Mouse (Mus musculus) MEL (cell line): ENCODE measurements around the gene Smc5. TPM values are rescaled to one million over a fixed set of nuclear protein-coding genes. Genes with fewer than 3 reads are reported as not detected.

ENCODE experiments used
- DNase-seq: peaks from one replicate; pipeline ENCODE4 v3.0.0; 2011; ENCODE audit warnings: low read depth, low spot score
- H3K27ac ChIP-seq: 2 replicates; pipeline ENCODE4 v1.5.1; 2012; ENCODE audit warnings: low read depth, mild to moderate bottlenecking, control low read depth, low read length, moderate library complexity; ENCODE audit not compliant: control insufficient read depth
- H3K27me3 ChIP-seq, 2 experiments: fragments of 150-350 bp in 1 of 2; sonication (generic) in 1 of 2; 2 replicates each; pipeline ENCODE4 v1.6.1; 2012; ENCODE audit warnings: low read length in 2 of 2, mild to moderate bottlenecking in 2 of 2, improper control_type of control experiment in 1 of 2, moderate library complexity in 1 of 2; ENCODE audit not compliant: insufficient read depth in 2 of 2, control insufficient read depth in 1 of 2
- H3K36me3 ChIP-seq, 2 experiments: 2 replicates each; pipeline ENCODE4 v1.6.1; 2012 to 2014; ENCODE audit warnings: low read length in 2 of 2, improper control_type of control experiment in 1 of 2, inconsistent platforms in 1 of 2, mild to moderate bottlenecking in 1 of 2; ENCODE audit not compliant: insufficient read depth in 2 of 2, control insufficient read depth in 1 of 2
- H3K4me1 ChIP-seq, 2 experiments: fragments of 150-350 bp in 1 of 2; sonication (generic) in 1 of 2; 2 replicates each; pipeline ENCODE4 v1.6.1; 2012; ENCODE audit warnings: low read length in 2 of 2, improper control_type of control experiment in 1 of 2, mild to moderate bottlenecking in 1 of 2; ENCODE audit not compliant: insufficient read depth in 2 of 2, control insufficient read depth in 1 of 2
- H3K4me3 ChIP-seq, 2 experiments: fragments of 150-350 bp in 1 of 2; sonication (generic) in 1 of 2; 2 replicates each; pipeline ENCODE4 v1.5.1; 2012; ENCODE audit warnings: low read depth in 2 of 2, low read length in 2 of 2, mild to moderate bottlenecking in 2 of 2, moderate library complexity in 2 of 2, control low read depth in 1 of 2, improper control_type of control experiment in 1 of 2; ENCODE audit not compliant: control insufficient read depth in 1 of 2, insufficient read depth in 1 of 2
- H3K79me2 ChIP-seq: 2 replicates; pipeline ENCODE4 v1.6.1; 2012; ENCODE audit warnings: mild to moderate bottlenecking, low read length, moderate library complexity; ENCODE audit not compliant: control insufficient read depth, poor library complexity, insufficient read depth
- H3K9ac ChIP-seq: 2 replicates; pipeline ENCODE4 v1.6.1; 2012; ENCODE audit warnings: low read depth, mild to moderate bottlenecking, control low read depth, low read length, moderate library complexity; ENCODE audit not compliant: control insufficient read depth, poor library complexity, severe bottlenecking
- H3K9me3 ChIP-seq: fragments of 150-350 bp; sonication (generic); replicated peaks from 2 replicates; pipeline ENCODE4 v1.6.1; 2012; ENCODE audit warnings: mild to moderate bottlenecking, low read length, improper control_type of control experiment, moderate library complexity; ENCODE audit not compliant: insufficient read depth
- CHD1 ChIP-seq: IDR thresholded peaks from 2 replicates; pipeline ENCODE4 v1.6.1; 2012; ENCODE audit warnings: low read depth, mild to moderate bottlenecking, inconsistent platforms, low read length, improper control_type of control experiment
- E2F4 ChIP-seq: IDR thresholded peaks from 2 replicates; pipeline ENCODE4 v1.6.1; 2011; ENCODE audit warnings: low read depth, low read length, improper control_type of control experiment, borderline replicate concordance
- GATA1 ChIP-seq: IDR thresholded peaks from 2 replicates; pipeline ENCODE4 v1.6.1; 2011; ENCODE audit warnings: low read depth, low read length, improper control_type of control experiment
- JUND ChIP-seq: IDR thresholded peaks from 2 replicates; pipeline ENCODE4 v1.6.1; 2011; ENCODE audit warnings: low read depth, mild to moderate bottlenecking, improper control_type of control experiment, low read length
- KAT2A ChIP-seq: conservative IDR thresholded peaks from 2 replicates; pipeline ENCODE4 v1.6.1; 2012; ENCODE audit warnings: low read depth, low read length, improper control_type of control experiment, inconsistent platforms
- MAX ChIP-seq: IDR thresholded peaks from 2 replicates; pipeline ENCODE4 v1.6.1; 2011; ENCODE audit warnings: low read length, improper control_type of control experiment
- MAZ ChIP-seq: IDR thresholded peaks from 2 replicates; pipeline ENCODE4 v1.6.1; 2012; ENCODE audit warnings: low read depth, mild to moderate bottlenecking, inconsistent platforms, low read length, improper control_type of control experiment
- MEF2A ChIP-seq: IDR thresholded peaks from 2 replicates; pipeline ENCODE4 v1.6.1; 2014; ENCODE audit warnings: low read depth, mild to moderate bottlenecking, inconsistent platforms, low read length, improper control_type of control experiment; ENCODE audit not compliant: poor library complexity, insufficient replicate concordance, severe bottlenecking; ENCODE audit errors: extremely low read depth
- MXI1 ChIP-seq: IDR thresholded peaks from 2 replicates; pipeline ENCODE4 v1.6.1; 2011; ENCODE audit warnings: mild to moderate bottlenecking, low read depth, low read length, improper control_type of control experiment
- MYC ChIP-seq: IDR thresholded peaks from 2 replicates; pipeline ENCODE4 v1.6.1; 2011; ENCODE audit warnings: low read depth, mild to moderate bottlenecking, low read length, improper control_type of control experiment, moderate library complexity
- NELFE ChIP-seq: IDR thresholded peaks from 2 replicates; pipeline ENCODE4 v1.6.1; 2011; ENCODE audit warnings: low read depth, low read length, improper control_type of control experiment
- POLR2AphosphoS2 ChIP-seq: IDR thresholded peaks from 2 replicates; pipeline ENCODE4 v1.6.1; 2011; ENCODE audit warnings: low read length, improper control_type of control experiment
- RAD21 ChIP-seq: IDR thresholded peaks from 2 replicates; pipeline ENCODE4 v1.6.1; 2011; ENCODE audit warnings: mild to moderate bottlenecking, low read depth, low read length, improper control_type of control experiment
- SIN3A ChIP-seq: IDR thresholded peaks from 2 replicates; pipeline ENCODE4 v1.6.1; 2012; ENCODE audit warnings: low read length, improper control_type of control experiment, inconsistent platforms
- TCF12 ChIP-seq: IDR thresholded peaks from 2 replicates; pipeline ENCODE4 v1.6.1; 2014; ENCODE audit warnings: low read depth, mild to moderate bottlenecking, inconsistent platforms, low read length, improper control_type of control experiment, moderate library complexity
- UBTF ChIP-seq: IDR thresholded peaks from 2 replicates; pipeline ENCODE4 v1.6.1; 2012; ENCODE audit warnings: low read depth, mild to moderate bottlenecking, inconsistent platforms, low read length, improper control_type of control experiment, moderate library complexity, borderline replicate concordance; ENCODE audit not compliant: insufficient read depth
- USF2 ChIP-seq, 2 experiments: IDR thresholded peaks; 2 replicates each; pipeline ENCODE4 v1.6.1; 2011 to 2012; ENCODE audit warnings: improper control_type of control experiment in 2 of 2, low read length in 2 of 2, borderline replicate concordance in 1 of 2, inconsistent platforms in 1 of 2, low read depth in 1 of 2, mild to moderate bottlenecking in 1 of 2; ENCODE audit not compliant: insufficient read depth in 1 of 2
- ZKSCAN1 ChIP-seq: IDR thresholded peaks from 2 replicates; pipeline ENCODE4 v1.6.1; 2012; ENCODE audit warnings: low read depth, mild to moderate bottlenecking, inconsistent platforms, low read length, improper control_type of control experiment, moderate library complexity
- ZNF384 ChIP-seq: IDR thresholded peaks from 2 replicates; pipeline ENCODE4 v1.6.1; 2012; ENCODE audit warnings: low read depth, mild to moderate bottlenecking, inconsistent platforms, low read length, improper control_type of control experiment
- polyA plus RNA-seq, 2 experiments: library from polyadenylated mRNA; stranded (reverse) in 1 of 2; unstranded in 1 of 2; fragments of >175 nt in 1 of 2; fragments of >200 nt in 1 of 2; gene quantifications; 2 replicates each; pipeline versions ENCODE4 v1.2.1 to v1.2.4; 2012; ENCODE audit warnings: low replicate concordance in 2 of 2, low read depth in 1 of 2; ENCODE audit not compliant: insufficient read length in 2 of 2, insufficient read depth in 1 of 2, missing spikeins in 1 of 2
- total RNA-seq: library from RNA; depleted of rRNA; stranded (reverse); fragments of 300-350 nt; gene quantifications from 2 replicates; pipeline ENCODE4 v1.2.3, GENCODE M21; 2012

Smc5 gene
- total and polyA plus RNA-seq, 3 experiments: 29.9 to 77.3 (median 36.8) TPM

DNA sequence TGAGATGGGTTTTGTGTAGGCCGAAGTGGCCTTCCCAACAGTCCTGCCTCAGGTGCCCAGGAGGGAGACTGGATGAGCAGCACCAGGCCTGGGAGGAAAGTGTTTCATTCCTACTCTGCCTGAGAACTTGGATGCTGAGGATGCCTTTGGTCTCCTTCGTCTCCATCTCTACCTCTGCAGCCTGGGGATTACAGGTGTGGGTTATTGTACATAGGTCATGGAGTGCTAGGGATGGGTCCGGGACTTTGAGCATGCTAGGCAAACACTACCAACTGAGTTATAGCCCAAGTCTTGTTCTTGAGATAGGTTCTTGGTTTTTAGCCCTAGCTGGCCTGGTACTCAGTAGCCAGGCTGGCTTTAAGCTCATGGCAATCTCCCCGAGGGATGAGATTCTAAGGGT is 90.2 kb downstream of the Smc5 start:
- DNase-seq: no peak
- TF ChIP-seq MYC (no peak), ZKSCAN1 (no peak), E2F4 (no peak), MEF2A (no peak), KAT2A (no peak), JUND (no peak), NELFE (no peak), ZNF384 (no peak), GATA1 (no peak)
- H3K9ac ChIP-seq: no peak overlapping the region

DNA sequence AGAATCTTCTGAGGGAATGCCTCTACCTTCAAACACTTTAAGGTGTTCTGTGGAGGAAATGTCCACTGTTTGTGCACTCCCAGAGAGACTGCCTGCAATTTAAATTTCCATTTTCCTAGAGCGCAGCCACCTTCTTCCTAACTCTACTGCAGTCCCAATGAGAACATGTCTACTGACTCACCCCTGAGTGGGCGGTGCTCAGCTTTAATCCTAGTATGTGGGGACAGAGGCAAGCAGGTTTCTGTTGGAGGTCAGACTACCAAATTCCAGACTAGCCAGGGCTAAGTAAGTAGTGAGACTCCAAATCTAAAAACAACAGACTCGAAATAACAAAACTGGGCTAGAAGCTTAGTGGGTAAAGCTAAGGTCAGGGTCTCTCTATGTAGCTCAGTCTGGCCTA is 95.2 kb downstream of the Smc5 start:
- no peak for TF ChIP-seq MYC
- TF ChIP-seq CHD1: no peak
- TF ChIP-seq MAX: no peak
- TF ChIP-seq UBTF: no peak
- TF ChIP-seq RAD21: no peak
- no peak for TF ChIP-seq MAZ
- no peak for TF ChIP-seq SIN3A
- TF ChIP-seq TCF12: no peak
- TF ChIP-seq POLR2AphosphoS2: no peak
- TF ChIP-seq MXI1: no peak
- no peak for TF ChIP-seq USF2 (IDR thresholded peaks at IDR 0.05; ENCODE audit: borderline replicate concordance in 1 of 2, insufficient read depth in 1 of 2, low read depth in 1 of 2, low read length in 2 of 2)
- TF ChIP-seq, all 39 proteins: peak for 0

More for the DNA sequence above, 90.2 kb downstream of the Smc5 start:
- no peak overlapping the region for H3K27ac ChIP-seq
- no peaks in the 10 kb centered on the region for H3K4me1 ChIP-seq
- H3K4me3 ChIP-seq: no peak overlapping the region
- no peaks in the 10 kb centered on the region for H3K27me3 ChIP-seq
- peaks cover 0 to 2% of the 10 kb centered on the region in 2 experiments; a peak in 2 of 4 replicates for H3K36me3 ChIP-seq
- H3K79me2 ChIP-seq: no peaks in the 10 kb centered on the region
- H3K9me3 ChIP-seq: no peaks in the 10 kb centered on the region

More for the DNA sequence above, 95.2 kb downstream of the Smc5 start:
- Histone ChIP-seq H3K9ac (no peak overlapping the region), H3K27ac (no peak overlapping the region), H3K36me3 (no peaks in the 10 kb centered on the region), H3K79me2 (no peaks in the 10 kb centered on the region), H3K9me3 (no peaks in the 10 kb centered on the region), H3K27me3 (no peaks in the 10 kb centered on the region), H3K4me1 (no peaks in the 10 kb centered on the region), H3K4me3 (no peak overlapping the region)
- DNase-seq: no peak
